Mouse (Mus musculus) midbrain, embryonic 14.5 days (tissue): ENCODE data around the gene Ywhaq. TPM values are rescaled to one million over a fixed set of nuclear protein-coding genes. Genes with fewer than 3 reads are reported as not detected.

Source experiments
- ATAC-seq: fragments of 200-750 bp; cut with Nextera tagmentation; 2 replicates; pipeline ENCODE4 v1.8.0; 2017; ENCODE audit warnings: moderate number of reproducible peaks, moderate library complexity; ENCODE audit not compliant: low FRiP score, low TSS enrichment
- DNase-seq: peaks from one replicate; pipeline ENCODE4 v3.0.0-alpha.2; 2015
- H3K27ac ChIP-seq: fragments of 300-500 bp; sonication (generic); replicated peaks from 2 replicates; pipeline ENCODE4 v1.5.1; 2014; ENCODE audit warnings: mild to moderate bottlenecking, low read depth, low read length, moderate library complexity
- H3K27me3 ChIP-seq: fragments of 300-500 bp; sonication (generic); 2 replicates; pipeline ENCODE4 v1.6.1; 2014; ENCODE audit warnings: low read length, control low read depth, mixed read lengths; ENCODE audit not compliant: control insufficient read depth, insufficient read depth
- H3K36me3 ChIP-seq: fragments of 300-500 bp; sonication (generic); 2 replicates; pipeline ENCODE4 v1.6.1; 2014; ENCODE audit warnings: low read length, control low read depth; ENCODE audit not compliant: control insufficient read depth, insufficient read depth
- H3K4me1 ChIP-seq: fragments of 300-500 bp; sonication (generic); 2 replicates; pipeline ENCODE4 v1.6.1; 2014; ENCODE audit warnings: mild to moderate bottlenecking, antibody characterized with exemption, low read length, control low read depth; ENCODE audit not compliant: control insufficient read depth, insufficient read depth
- H3K4me2 ChIP-seq: fragments of 300-500 bp; sonication (generic); 2 replicates; pipeline ENCODE4 v1.6.1; 2014; ENCODE audit warnings: mild to moderate bottlenecking, low read length, moderate library complexity
- H3K4me3 ChIP-seq: fragments of 300-500 bp; sonication (generic); replicated peaks from 2 replicates; pipeline ENCODE4 v1.5.1; 2014; ENCODE audit warnings: low read depth, low read length
- H3K9ac ChIP-seq: fragments of 300-500 bp; sonication (generic); replicated peaks from 2 replicates; pipeline ENCODE4 v1.6.1; 2014; ENCODE audit warnings: mild to moderate bottlenecking, low read length, moderate library complexity
- H3K9me3 ChIP-seq: fragments of 300-500 bp; sonication (generic); 2 replicates; pipeline ENCODE4 v1.6.1; 2016; ENCODE audit warnings: low read length, control low read depth, mixed read lengths; ENCODE audit not compliant: control insufficient read depth
- WGBS: fragments of 180-500 bp; shearing (Covaris S2); extraction: QIAGEN DNeasy Blood & Tissue Kit; methylation state at CpG from one replicate; pipeline ENCODE4 v1.1.7; 2014; 5-methylcytosine and 5-hydroxymethylcytosine counted together
- polyA plus RNA-seq: library from polyadenylated mRNA; unstranded; fragments of >200 nt; fragmentation: Nextera tagmentation; extraction: Ambion mirVana; gene quantifications from 2 replicates; pipeline ENCODE4 v1.2.1, GENCODE M21; 2014

Ywhaq gene
- polyA plus RNA-seq, 1 experiment from 2014 or later = 1,390 TPM

- WGBS = 11% methylated on average over 7 of the region's 7 CpGs
- Histone ChIP-seq H3K4me2 (no peak overlapping the region), H3K27ac (no peak overlapping the region), H3K9ac (no peak overlapping the region), H3K4me3 (no peak overlapping the region), H3K9me3 (no peaks in the 10 kb centered on the region), H3K36me3 (no peaks in the 10 kb centered on the region), H3K4me1 (peaks cover 7% of the 10 kb centered on the region; the same call in 1 of the 2 replicates), H3K27me3 (no peaks in the 10 kb centered on the region)
- ATAC-seq = no peak
- DNase-seq = peak; percentile 6
Measured at GRCm38 (mm10) chr12:21424683-21425082, 7.2 kb upstream of the Ywhaq start.

GRCm38 (mm10) chr12:21418621-21419131 lies 1.2 kb upstream of the Ywhaq start:
- Histone ChIP-seq H3K4me2 (peak overlapping the region; percentile 65), H3K27ac (peak overlapping the region; percentile 100), H3K36me3 (peaks cover 14% of the 10 kb centered on the region), H3K27me3 (no peaks in the 10 kb centered on the region), H3K9ac (peak overlapping the region; percentile 74), H3K4me3 (peak overlapping the region; percentile 97), H3K9me3 (peaks cover 12% of the 10 kb centered on the region), H3K4me1 (peaks cover 8% of the 10 kb centered on the region; the same call in 1 of the 2 replicates)
- 27% methylated on average over 11 of the region's 11 CpGs for WGBS
- no peak for ATAC-seq
- DNase-seq = peak; percentile 43

GRCm38 (mm10) chr12:21418083-21418482 lies 646 bp upstream of the Ywhaq start:
- 7% methylated on average over 10 of the region's 10 CpGs for WGBS
- DNase-seq = peak; percentile 63
- H3K4me3 ChIP-seq = peak overlapping the region; percentile 97
- peak overlapping the region; percentile 74 for H3K9ac ChIP-seq
- peak overlapping the region; percentile 65 for H3K4me2 ChIP-seq
- H3K36me3 ChIP-seq = peaks cover 20% of the 10 kb centered on the region
- H3K4me1 ChIP-seq = peaks cover 8% of the 10 kb centered on the region; the same call in 1 of the 2 replicates
- H3K27me3 ChIP-seq = no peaks in the 10 kb centered on the region
- H3K9me3 ChIP-seq = peaks cover 12% of the 10 kb centered on the region
- peak overlapping the region; percentile 100 for H3K27ac ChIP-seq
- no peak for ATAC-seq

GRCm38 (mm10) chr12:21416506-21416905 lies 931 bp downstream of the Ywhaq start:
- H3K36me3 ChIP-seq = peaks cover 36% of the 10 kb centered on the region
- H3K9ac ChIP-seq = peak overlapping the region; percentile 99
- H3K27ac ChIP-seq = peak overlapping the region; percentile 74
- DNase-seq (peak; percentile 42), ATAC-seq (no peak)
- peak overlapping the region; percentile 97 for H3K4me3 ChIP-seq
- peak overlapping the region; percentile 64 for H3K4me2 ChIP-seq
- H3K27me3 ChIP-seq = no peaks in the 10 kb centered on the region
- WGBS = 0% methylated on average over 13 of the region's 15 CpGs
- peaks cover 24% of the 10 kb centered on the region for H3K9me3 ChIP-seq
- peaks cover 8% of the 10 kb centered on the region; the same call in 1 of the 2 replicates for H3K4me1 ChIP-seq

GRCm38 (mm10) chr12:21410620-21411019 lies 6.8 kb downstream of the Ywhaq start:
- H3K27me3 ChIP-seq = no peaks in the 10 kb centered on the region
- DNase-seq (no peak), ATAC-seq (no peak)
- peaks cover 42% of the 10 kb centered on the region for H3K9me3 ChIP-seq
- H3K27ac ChIP-seq = no peak overlapping the region
- H3K4me2 ChIP-seq = no peak overlapping the region
- H3K4me3 ChIP-seq = no peak overlapping the region
- H3K4me1 ChIP-seq = 0 out of 2 replicates have a peak, but pooled peaks cover 3% of the 10 kb centered on the region
- no peak overlapping the region for H3K9ac ChIP-seq
- peaks cover 81% of the 10 kb centered on the region for H3K36me3 ChIP-seq
- WGBS = 94% methylated on average over 2 of the region's 2 CpGs

GRCm38 (mm10) chr12:21409651-21410050 lies 7.8 kb downstream of the Ywhaq start:
- Histone ChIP-seq H3K27ac (no peak overlapping the region), H3K9ac (no peak overlapping the region), H3K27me3 (no peaks in the 10 kb centered on the region), H3K4me3 (no peak overlapping the region), H3K9me3 (peaks cover 38% of the 10 kb centered on the region), H3K36me3 (peaks cover 82% of the 10 kb centered on the region), H3K4me2 (no peak overlapping the region), H3K4me1 (0 out of 2 replicates have a peak, but pooled peaks cover 3% of the 10 kb centered on the region)
- DNase-seq = no peak
- WGBS = 98% methylated on average over 3 of the region's 3 CpGs
- ATAC-seq = no peak

- ATAC-seq = no peak
Measured at GRCm38 (mm10) chr12:21408789-21409367, 8.6 kb downstream of the Ywhaq start.

GRCm38 (mm10) chr12:21402771-21403170 lies 14.7 kb downstream of the Ywhaq start:
- 98% methylated on average over 5 of the region's 5 CpGs for WGBS
- Histone ChIP-seq H3K27ac (no peak overlapping the region), H3K9me3 (no peaks in the 10 kb centered on the region; the same call in 1 of the 2 replicates), H3K36me3 (peaks cover 36% of the 10 kb centered on the region), H3K4me1 (no peaks in the 10 kb centered on the region), H3K4me2 (no peak overlapping the region), H3K27me3 (no peaks in the 10 kb centered on the region), H3K4me3 (no peak overlapping the region), H3K9ac (no peak overlapping the region)
- DNase-seq = no peak
- ATAC-seq = no peak

More at GRCm38 (mm10) chr12:21408789-21409367, 8.6 kb downstream of the Ywhaq start:
- Histone ChIP-seq H3K4me3 (no peak overlapping the region), H3K27me3 (no peaks in the 10 kb centered on the region), H3K9me3 (peaks cover 32% of the 10 kb centered on the region), H3K9ac (no peak overlapping the region), H3K4me2 (no peak overlapping the region), H3K27ac (no peak overlapping the region), H3K36me3 (peaks cover 79% of the 10 kb centered on the region), H3K4me1 (no peaks in the 10 kb centered on the region)
- WGBS = 97% methylated on average over 2 of the region's 2 CpGs
- DNase-seq = no peak

- Histone ChIP-seq H3K4me2 (no peak overlapping the region), H3K27ac (no peak overlapping the region), H3K36me3 (peaks cover 42% of the 10 kb centered on the region), H3K9ac (no peak overlapping the region), H3K9me3 (no peaks in the 10 kb centered on the region), H3K4me1 (no peaks in the 10 kb centered on the region), H3K27me3 (no peaks in the 10 kb centered on the region), H3K4me3 (no peak overlapping the region)
- DNase-seq = no peak
- no peak for ATAC-seq
- WGBS = 94% methylated on average over 2 of the region's 2 CpGs
Measured at GRCm38 (mm10) chr12:21386201-21386600, 31.2 kb downstream of the Ywhaq start.
